Mouse (Mus musculus) lung, postnatal 36 days (tissue): Measurements from ENCODE around the gene Slc5a6.
"Not testable (repeated sequence)": the region's sequence is repeated elsewhere in the genome, so short reads cannot be mapped to it uniquely, and the experiment has no call there.

Experiments used
- DNase-seq: peaks from one replicate; pipeline ENCODE4 v3.0.0; 2022; ENCODE audit warnings: mixed read lengths

The Slc5a6 gene

GRCm38 (mm10) chr5:31055216-31056140, 6.8 kb upstream of the Slc5a6 start:
- peak; percentile 28 for DNase-seq

- DNase-seq = peak; percentile 98
Measured at GRCm38 (mm10) chr5:31054261-31055215, 5.8 kb upstream of the Slc5a6 start, which contains the start of gene Cad. Gene Cad, plus strand, starts transcription at chr5:31054780.

- DNase-seq = not testable (repeated sequence)
Measured at GRCm38 (mm10) chr5:31053728-31054127, 5.0 kb upstream of the Slc5a6 start.

- DNase-seq = peak; percentile 20
Measured at GRCm38 (mm10) chr5:31050427-31050826, 1.7 kb upstream of the Slc5a6 start.

GRCm38 (mm10) chr5:31047848-31048762, 619 bp downstream of the Slc5a6 start, which contains the start of gene Atraid:
Gene Atraid, plus strand, starts transcription at chr5:31048312.
- peak; percentile 99 for DNase-seq

GRCm38 (mm10) chr5:31047074-31047473, 1.6 kb downstream of the Slc5a6 start:
- DNase-seq = no peak

GRCm38 (mm10) chr5:31046416-31046815, 2.3 kb downstream of the Slc5a6 start:
- DNase-seq = no peak

GRCm38 (mm10) chr5:31038171-31038845, 10.4 kb downstream of the Slc5a6 start:
- no peak for DNase-seq

GRCm38 (mm10) chr5:31036556-31036955, 12.2 kb downstream of the Slc5a6 start:
- not testable (repeated sequence) for DNase-seq

- no peak for DNase-seq
Measured at GRCm38 (mm10) chr5:31034669-31035068, 14.1 kb downstream of the Slc5a6 start.

GRCm38 (mm10) chr5:31031508-31031907, 17.2 kb downstream of the Slc5a6 start:
- no peak for DNase-seq

- no peak for DNase-seq
Measured at GRCm38 (mm10) chr5:31030926-31031325, 17.8 kb downstream of the Slc5a6 start.

- DNase-seq = no peak
Measured at GRCm38 (mm10) chr5:31024641-31025040, 24.1 kb downstream of the Slc5a6 start.

GRCm38 (mm10) chr5:31023254-31023653, 25.5 kb downstream of the Slc5a6 start:
- no peak for DNase-seq

GRCm38 (mm10) chr5:31022690-31023089, 26.0 kb downstream of the Slc5a6 start:
- no peak for DNase-seq

- not testable (repeated sequence) for DNase-seq
Measured at GRCm38 (mm10) chr5:31021790-31022189, 26.9 kb downstream of the Slc5a6 start.

GRCm38 (mm10) chr5:31015913-31016312, 32.8 kb downstream of the Slc5a6 start:
- no peak for DNase-seq

GRCm38 (mm10) chr5:31012737-31013136, 36.0 kb downstream of the Slc5a6 start:
- no peak for DNase-seq

- DNase-seq = peak; percentile 95
Measured at GRCm38 (mm10) chr5:31004184-31004583, 44.5 kb downstream of the Slc5a6 start.

- no peak for DNase-seq
Measured at GRCm38 (mm10) chr5:31001560-31001959, 47.2 kb downstream of the Slc5a6 start.

GRCm38 (mm10) chr5:31000993-31001392, 47.7 kb downstream of the Slc5a6 start:
- no peak for DNase-seq
